Mouse (Mus musculus): ENCODE measurements around the gene Btbd8. TPM values are rescaled to one million over a fixed set of nuclear protein-coding genes. Genes with fewer than 3 reads are reported as not detected.
A peak's percentile ranks its signal among the peaks of the same experiment; 100 is the strongest.

Btbd8 gene
- total RNA-seq (2021): 10 to 100 TPM; 14.1 to 15.6 TPM
- long read RNA-seq, experiment 1, partial matches to known transcripts: 2 of 5 reads
- long read RNA-seq, experiment 1, other reads (novel, unspliced or antisense): 3 of 5 reads
- long read RNA-seq, experiment 2, full-length matches to known transcripts: 1 of 8 reads
- long read RNA-seq, experiment 2, partial matches to known transcripts: 4 of 8 reads
- long read RNA-seq, experiment 2, other reads (novel, unspliced or antisense): 3 of 8 reads

GRCm38 (mm10) chr5:107437464-107438281 is at the start of gene Btbd8:
Gene Btbd8 (plus strand): TSS chr5:107437997.
- peak; percentile 95 to 96 for DNase-seq (ENCODE audit: low spot score in 2 of 2)

- DNase-seq (ENCODE audit: low spot score in 2 of 2): no peak
These were observed 48.4 kb upstream of the Btbd8 start for GRCm38 (mm10) chr5:107389373-107389772.

- no peak for DNase-seq (ENCODE audit: low spot score in 2 of 2)
These were observed 43.4 kb upstream of the Btbd8 start for GRCm38 (mm10) chr5:107394437-107394836.

DNA sequence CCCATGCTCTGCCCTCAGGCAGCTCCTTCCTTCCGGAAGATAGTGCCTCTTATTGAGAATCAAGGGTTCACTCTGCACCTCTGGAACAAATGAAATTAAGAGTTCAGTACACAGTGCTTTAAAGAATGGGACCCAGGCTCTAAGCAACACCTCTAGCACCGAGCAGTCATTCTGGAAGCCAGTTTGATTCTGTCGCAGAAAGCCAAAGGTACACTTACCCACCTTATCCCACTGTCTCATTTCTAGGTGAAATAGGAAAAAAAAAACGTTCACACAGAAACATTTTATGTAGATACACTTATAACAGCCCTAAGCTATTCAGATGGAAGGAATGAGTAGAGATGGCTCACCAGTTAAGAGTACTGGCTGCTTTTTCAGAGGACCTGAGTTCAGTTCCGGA is 35.4 kb upstream of the Btbd8 start, which contains the start of gene Ephx4:
Gene Ephx4, plus strand, starts transcription at position 301 of the 400 bp plus-strand sequence.
- DNase-seq (ENCODE audit: low spot score in 2 of 2): no peak

DNA sequence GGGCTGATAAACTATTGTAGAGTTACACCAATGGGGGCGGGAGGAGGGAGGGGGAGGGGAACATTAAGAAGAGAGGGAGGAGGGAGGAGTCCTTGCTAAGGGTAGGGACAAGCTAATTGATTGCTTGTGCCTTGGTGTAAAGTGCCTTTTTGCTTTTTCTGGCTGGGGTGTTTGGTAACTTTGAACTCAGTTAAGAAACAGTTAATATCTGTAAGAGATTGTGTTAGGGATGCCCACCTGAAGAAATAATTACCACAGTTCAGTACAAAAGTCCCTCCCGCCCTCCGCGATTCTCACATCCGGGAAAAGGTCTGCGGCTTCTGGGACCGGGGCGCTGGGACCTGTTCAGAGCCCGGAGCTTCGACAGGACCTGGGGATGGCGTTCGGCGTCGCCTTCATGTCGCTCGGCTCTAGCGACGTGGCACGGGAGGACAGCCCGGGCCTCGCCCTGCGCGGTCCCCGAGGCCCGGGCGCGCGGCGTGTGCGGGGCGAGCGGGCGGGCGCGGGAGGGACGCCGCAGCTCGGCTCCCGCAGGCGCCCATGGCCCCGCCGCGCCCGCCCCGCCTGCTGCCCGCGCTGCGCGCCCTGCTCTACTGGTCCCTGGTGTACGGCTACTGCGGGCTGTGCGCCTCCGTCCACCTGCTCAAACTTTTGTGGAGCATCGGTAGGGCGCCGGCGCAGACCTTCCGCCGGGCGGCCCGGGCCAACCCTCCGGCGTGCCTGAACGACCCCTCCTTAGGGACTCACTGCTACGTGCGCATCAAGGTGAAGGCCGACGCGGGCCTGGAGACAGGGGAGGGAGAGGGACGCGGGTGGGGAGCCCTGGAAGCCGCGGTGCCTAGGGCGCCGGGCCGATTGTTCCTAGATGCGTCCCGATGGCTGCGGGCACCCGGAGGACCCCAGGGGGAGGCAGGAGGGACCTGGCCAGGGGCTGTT is 34.5 kb upstream of the Btbd8 start:
- peak; percentile 18 to 35 for DNase-seq (ENCODE audit: low spot score in 2 of 2)

DNA sequence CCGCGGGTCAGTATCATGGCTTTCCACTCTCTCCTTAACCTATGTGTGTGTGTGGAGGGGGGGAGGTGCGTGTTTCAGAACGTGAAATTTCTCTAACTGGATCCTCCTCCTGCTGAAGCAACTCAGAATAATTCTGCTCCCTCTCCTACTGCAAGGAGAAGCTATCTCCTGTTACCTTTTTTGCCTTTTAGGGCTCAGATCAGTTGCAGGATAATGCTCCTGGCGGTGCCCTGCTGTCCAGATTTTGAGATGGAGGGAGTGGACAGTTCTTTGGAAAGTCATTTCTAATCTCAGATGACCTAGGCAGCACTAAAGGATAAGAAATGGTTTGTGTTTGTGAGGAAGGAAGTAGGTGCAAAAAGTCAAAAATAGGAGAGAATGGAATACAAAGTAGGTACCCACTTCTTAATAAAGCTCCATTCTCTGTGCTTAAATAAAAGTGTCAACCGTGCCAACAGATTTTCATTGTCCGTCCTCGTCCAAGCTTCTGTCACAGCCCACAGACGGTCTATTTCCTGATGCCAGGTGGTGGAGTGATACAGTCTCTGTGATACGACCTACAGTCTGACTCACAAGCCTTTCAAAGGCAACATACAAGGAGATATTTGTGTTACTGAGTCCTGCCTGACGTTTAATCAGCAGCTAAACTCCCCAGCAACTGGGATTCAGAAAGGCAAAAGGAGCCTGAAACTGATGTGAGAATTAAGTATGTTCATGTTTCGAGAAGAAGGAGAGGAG is 33.7 kb upstream of the Btbd8 start:
- no peak for DNase-seq (ENCODE audit: low spot score in 2 of 2)

GRCm38 (mm10) chr5:107405361-107405760 is 32.4 kb upstream of the Btbd8 start:
- no peak for DNase-seq (ENCODE audit: low spot score in 2 of 2)

- DNase-seq (ENCODE audit: low spot score in 2 of 2): no peak
These were observed 27.5 kb upstream of the Btbd8 start for GRCm38 (mm10) chr5:107410305-107410704.

DNA sequence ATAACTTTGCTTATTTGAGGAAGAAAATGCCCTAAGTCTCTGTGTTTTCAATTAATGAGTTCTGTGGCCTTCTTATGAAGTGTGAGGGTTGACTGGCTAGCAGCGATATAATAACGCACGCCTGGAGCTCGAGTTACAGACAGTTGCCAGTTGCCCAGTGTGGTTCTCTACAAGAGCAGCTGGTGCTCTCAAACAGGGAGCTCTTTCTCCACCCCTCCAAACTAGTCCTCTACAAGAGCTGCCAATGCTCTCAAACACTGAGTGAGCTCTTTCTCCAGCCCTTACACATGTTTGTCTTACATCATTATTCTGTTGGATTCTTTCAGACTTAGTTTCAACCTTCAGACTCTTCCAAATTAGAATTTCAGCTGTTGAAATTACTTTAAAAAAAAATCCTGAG is 26.5 kb upstream of the Btbd8 start:
- DNase-seq (ENCODE audit: low spot score in 2 of 2): no peak

DNA sequence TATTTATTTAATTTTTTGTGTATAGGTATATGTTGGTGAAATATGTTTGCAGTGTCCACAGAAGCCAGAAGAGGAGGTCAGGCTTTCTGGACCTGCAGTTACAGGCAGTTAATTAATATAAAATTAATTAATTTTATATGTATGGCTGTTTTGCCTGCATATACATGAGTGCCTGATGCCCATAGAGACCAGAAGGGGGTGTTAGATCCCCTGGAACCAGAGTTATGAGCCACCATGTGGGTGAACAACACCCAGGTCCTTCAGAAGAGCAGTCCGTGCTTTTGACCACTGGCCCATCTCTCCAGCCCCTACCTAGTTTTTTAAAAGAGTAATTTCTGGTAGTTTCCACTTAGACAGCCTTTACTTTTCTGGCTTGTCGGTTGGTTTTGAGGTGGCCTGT is 25.5 kb upstream of the Btbd8 start:
- no peak for DNase-seq (ENCODE audit: low spot score in 2 of 2)

DNA sequence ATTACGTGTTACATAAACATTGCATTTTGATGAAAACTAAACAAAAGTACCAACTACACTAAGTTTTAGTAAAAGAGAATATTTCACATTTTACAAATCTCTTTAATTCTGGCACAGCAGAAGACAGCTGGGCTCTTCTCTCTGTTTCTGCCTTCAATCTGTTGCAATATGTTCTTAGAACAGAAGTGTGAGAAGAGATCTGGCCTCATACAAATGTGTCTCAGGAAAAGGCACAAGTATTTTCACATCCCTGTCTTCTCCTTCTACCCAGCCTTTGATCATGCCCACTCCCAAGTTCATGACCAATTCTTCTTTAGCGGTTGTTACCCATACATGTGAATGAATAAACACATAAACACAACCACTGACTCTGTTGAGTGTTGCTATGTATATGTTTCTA is 22.7 kb upstream of the Btbd8 start:
- DNase-seq (ENCODE audit: low spot score in 2 of 2): no peak

DNA sequence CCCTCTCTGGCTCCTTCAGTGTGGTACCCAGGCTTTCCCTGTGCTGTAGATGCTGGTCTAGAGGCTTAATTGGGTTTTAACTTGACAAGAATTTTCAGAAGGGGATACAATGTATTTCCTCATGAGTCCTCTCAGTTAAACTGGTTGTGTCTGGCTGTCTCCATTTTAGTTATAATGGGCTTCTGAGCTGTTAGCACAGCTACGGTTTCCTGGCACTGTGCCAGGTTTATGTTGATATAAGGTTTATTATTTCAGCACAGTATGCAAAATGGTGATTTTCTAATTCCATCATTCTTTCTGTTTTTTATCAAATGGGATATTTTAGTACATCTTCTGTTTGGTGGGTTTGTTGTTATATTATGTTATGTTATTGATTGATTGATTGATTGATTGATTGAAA is 16.1 kb upstream of the Btbd8 start:
- no peak for DNase-seq (ENCODE audit: low spot score in 2 of 2)

- DNase-seq (ENCODE audit: low spot score in 2 of 2): no peak
These were observed 6.5 kb upstream of the Btbd8 start, which contains the start of gene Lpcat2b for GRCm38 (mm10) chr5:107431249-107431648. Gene Lpcat2b (plus strand): TSS chr5:107431549.

GRCm38 (mm10) chr5:107434001-107434400 is 3.8 kb upstream of the Btbd8 start:
- no peak for DNase-seq (ENCODE audit: low spot score in 2 of 2)

GRCm38 (mm10) chr5:107436185-107436584 is 1.6 kb upstream of the Btbd8 start:
- DNase-seq (ENCODE audit: low spot score in 2 of 2): no peak

- DNase-seq (ENCODE audit: low spot score in 2 of 2): no peak
These were observed 1.1 kb upstream of the Btbd8 start for GRCm38 (mm10) chr5:107436587-107437209.

GRCm38 (mm10) chr5:107438353-107438752 is 556 bp downstream of the Btbd8 start:
- DNase-seq (ENCODE audit: low spot score in 2 of 2): no peak

- DNase-seq (ENCODE audit: low spot score in 2 of 2): no peak
These were observed 4.1 kb downstream of the Btbd8 start for GRCm38 (mm10) chr5:107441881-107442280.

GRCm38 (mm10) chr5:107444251-107444650 is 6.5 kb downstream of the Btbd8 start:
- no peak for DNase-seq (ENCODE audit: low spot score in 2 of 2)

- DNase-seq (ENCODE audit: low spot score in 2 of 2): no peak
These were observed 10.2 kb downstream of the Btbd8 start for GRCm38 (mm10) chr5:107447977-107448376.
